Mouse (Mus musculus): Measurements from ENCODE around the gene Suds3. TPM values are rescaled to one million over a fixed set of nuclear protein-coding genes. Genes with fewer than 3 reads are reported as not detected.

Suds3 gene
- 68.0 to 77.2 TPM (median 73.8 TPM) in 4 replicates for total RNA-seq (2023)

GRCm38 (mm10) chr5:117115836-117116366 is at the start of gene Suds3:
Gene Suds3 (minus strand): TSS chr5:117116113.

GRCm38 (mm10) chr5:117119777-117120488 is 4.0 kb upstream of the Suds3 start, which contains the start of gene Taok3:
Gene Taok3 (plus strand): TSS chr5:117120129.

Other genes with a start within 250 kb of the Suds3 start
- 124 to 129 TPM (median 126 TPM) in 4 replicates for gene Taok3, start 4.0 kb upstream of the Suds3 start, total RNA-seq (2023)
- gene Pebp1, start 171.5 kb upstream of the Suds3 start, total RNA-seq (2023): 105 to 112 TPM (median 108 TPM) in 4 replicates
- gene Vsig10, start 203.0 kb upstream of the Suds3 start, total RNA-seq (2023): 0.60 to 0.98 TPM (median 0.86 TPM) in 3 of 4 replicates, not detected in the other
- gene Wsb2, start 241.2 kb upstream of the Suds3 start, total RNA-seq (2023): 40.4 to 48.5 TPM (median 46.5 TPM) in 4 replicates

Data from B cell, adult 62 days (primary cell).